Mouse (Mus musculus): ENCODE data around the gene Krt34. TPM values are rescaled to one million over a fixed set of nuclear protein-coding genes. Genes with fewer than 3 reads are reported as not detected.

Gene Krt34
- not detected in 2 replicates for polyA plus RNA-seq (2012; rRNA removed)

GRCm38 (mm10) chr11:100041454-100041853 lies at the start of gene Krt34:
Gene Krt34 (minus strand): TSS chr11:100041554.
- no peak for DNase-seq (ENCODE audit: extremely low spot score in 1 of 2, low spot score in 1 of 2)

- DNase-seq (ENCODE audit: extremely low spot score in 1 of 2, low spot score in 1 of 2) = peak; percentile 6 to 22
Measured at GRCm38 (mm10) chr11:100088378-100089025, 47.1 kb upstream of the Krt34 start.

GRCm38 (mm10) chr11:100087861-100088260 lies 46.5 kb upstream of the Krt34 start, which contains the start of gene Krt32:
Gene Krt32 (minus strand): TSS chr11:100088226.
- no peak for DNase-seq (ENCODE audit: extremely low spot score in 1 of 2, low spot score in 1 of 2)

- no peak for DNase-seq (ENCODE audit: extremely low spot score in 1 of 2, low spot score in 1 of 2)
Measured at GRCm38 (mm10) chr11:100073873-100074272, 32.5 kb upstream of the Krt34 start.

GRCm38 (mm10) chr11:100067293-100068036 lies 26.1 kb upstream of the Krt34 start:
- DNase-seq (ENCODE audit: extremely low spot score in 1 of 2, low spot score in 1 of 2) = no peak

GRCm38 (mm10) chr11:100066236-100067010 lies 25.1 kb upstream of the Krt34 start:
- DNase-seq (ENCODE audit: extremely low spot score in 1 of 2, low spot score in 1 of 2) = no peak

- no peak for DNase-seq (ENCODE audit: extremely low spot score in 1 of 2, low spot score in 1 of 2)
Measured at GRCm38 (mm10) chr11:100058875-100059274, 17.5 kb upstream of the Krt34 start.

- DNase-seq (ENCODE audit: extremely low spot score in 1 of 2, low spot score in 1 of 2) = no peak
Measured at GRCm38 (mm10) chr11:100055686-100056655, 14.6 kb upstream of the Krt34 start.

- DNase-seq (ENCODE audit: extremely low spot score in 1 of 2, low spot score in 1 of 2) = no peak
Measured at GRCm38 (mm10) chr11:100050451-100050850, 9.1 kb upstream of the Krt34 start, which contains the start of gene Krt31. Gene Krt31 (minus strand): TSS chr11:100050551.

- DNase-seq (ENCODE audit: extremely low spot score in 1 of 2, low spot score in 1 of 2) = no peak
Measured at GRCm38 (mm10) chr11:100047193-100047592, 5.8 kb upstream of the Krt34 start.

- DNase-seq (ENCODE audit: extremely low spot score in 1 of 2, low spot score in 1 of 2) = peak in 1 of 2 experiments; percentile 14
Measured at GRCm38 (mm10) chr11:100046303-100046866, 5.0 kb upstream of the Krt34 start.

- DNase-seq (ENCODE audit: extremely low spot score in 1 of 2, low spot score in 1 of 2) = no peak
Measured at GRCm38 (mm10) chr11:100029768-100030167, 11.6 kb downstream of the Krt34 start, which contains the start of gene Krt33b. Gene Krt33b (minus strand): TSS chr11:100029868.

GRCm38 (mm10) chr11:100021438-100021837 lies 19.9 kb downstream of the Krt34 start:
- DNase-seq (ENCODE audit: extremely low spot score in 1 of 2, low spot score in 1 of 2) = peak; percentile 22 to 50

GRCm38 (mm10) chr11:100019466-100019865 lies 21.9 kb downstream of the Krt34 start:
- no peak for DNase-seq (ENCODE audit: extremely low spot score in 1 of 2, low spot score in 1 of 2)

GRCm38 (mm10) chr11:100016112-100016511 lies 25.2 kb downstream of the Krt34 start, which contains the start of gene Krt33a:
Gene Krt33a (minus strand): TSS chr11:100016212.
- no peak for DNase-seq (ENCODE audit: extremely low spot score in 1 of 2, low spot score in 1 of 2)

GRCm38 (mm10) chr11:100013691-100014171 lies 27.6 kb downstream of the Krt34 start:
- DNase-seq (ENCODE audit: extremely low spot score in 1 of 2, low spot score in 1 of 2) = no peak

- DNase-seq (ENCODE audit: extremely low spot score in 1 of 2, low spot score in 1 of 2) = no peak
Measured at GRCm38 (mm10) chr11:100010682-100011081, 30.7 kb downstream of the Krt34 start.

GRCm38 (mm10) chr11:100008336-100008735 lies 33.0 kb downstream of the Krt34 start:
- no peak for DNase-seq (ENCODE audit: extremely low spot score in 1 of 2, low spot score in 1 of 2)

GRCm38 (mm10) chr11:100006624-100007023 lies 34.7 kb downstream of the Krt34 start:
- no peak for DNase-seq (ENCODE audit: extremely low spot score in 1 of 2, low spot score in 1 of 2)

Measured in frontal cortex, adult 2 months (tissue).